Mouse (Mus musculus) midbrain, embryonic 10.5 days (tissue): ENCODE results near the gene Trip4. TPM values are rescaled to one million over a fixed set of nuclear protein-coding genes. Genes with fewer than 3 reads are reported as not detected.

ENCODE experiments used
- DNase-seq: peaks from one replicate; pipeline ENCODE4 v3.0.0-alpha.2; 2017; ENCODE audit warnings: low spot score
- H3K27ac ChIP-seq: fragments of 300-500 bp; sonication (generic); replicated peaks from 2 replicates; pipeline ENCODE4 v1.5.1; 2016; ENCODE audit warnings: mild to moderate bottlenecking
- H3K27me3 ChIP-seq: fragments of 300-500 bp; sonication (generic); 2 replicates; pipeline ENCODE4 v1.6.1; 2016; ENCODE audit warnings: low read depth, mild to moderate bottlenecking; ENCODE audit not compliant: poor library complexity, severe bottlenecking
- H3K36me3 ChIP-seq: fragments of 300-500 bp; sonication (generic); 2 replicates; pipeline ENCODE4 v1.6.1; 2016; ENCODE audit warnings: mild to moderate bottlenecking, moderate library complexity
- H3K4me1 ChIP-seq: fragments of 300-500 bp; sonication (generic); 2 replicates; pipeline ENCODE4 v1.6.1; 2016
- H3K4me3 ChIP-seq: fragments of 300-500 bp; sonication (generic); 2 replicates; pipeline ENCODE4 v1.5.1; 2016; ENCODE audit warnings: mild to moderate bottlenecking, moderate library complexity
- H3K9me3 ChIP-seq: fragments of 300-500 bp; sonication (generic); replicated peaks from 2 replicates; pipeline ENCODE4 v1.6.1; 2016; ENCODE audit warnings: mild to moderate bottlenecking
- WGBS: fragments of 180-500 bp; shearing (Covaris S2); methylation state at CpG from one replicate; pipeline ENCODE4 v1.1.7; 2016; 5-methylcytosine and 5-hydroxymethylcytosine counted together
- polyA plus RNA-seq: library from polyadenylated mRNA; unstranded; fragments of >200 nt; fragmentation: Nextera tagmentation; extraction: Ambion mirVana; gene quantifications from 2 replicates; pipeline ENCODE4 v1.2.1, GENCODE M21; 2016

Trip4 gene
- polyA plus RNA-seq, 1 experiment from 2014 or later = 32.2 TPM

GRCm38 (mm10) chr9:65890143-65890628 lies 18.4 kb downstream of the Trip4 start, which contains the start of gene Pclaf:
Pclaf (plus strand) TSS chr9:65890237.
- H3K4me3 ChIP-seq = peak within 1 kb of the TSS; percentile 83
- H3K27me3 ChIP-seq = no peaks in the 10 kb centered on the region
- peak within 1 kb of the TSS; percentile 93 for H3K27ac ChIP-seq
- WGBS = under 1% methylated on average over 21 of the region's 21 CpGs
- H3K36me3 ChIP-seq = peaks cover 36% of the 10 kb centered on the region
- peaks cover 31% of the 10 kb centered on the region for H3K4me1 ChIP-seq
- H3K9me3 ChIP-seq = 0 out of 2 replicates have a peak, but pooled peaks cover 3% of the 10 kb centered on the region
- peak; percentile 88 for DNase-seq

DNA sequence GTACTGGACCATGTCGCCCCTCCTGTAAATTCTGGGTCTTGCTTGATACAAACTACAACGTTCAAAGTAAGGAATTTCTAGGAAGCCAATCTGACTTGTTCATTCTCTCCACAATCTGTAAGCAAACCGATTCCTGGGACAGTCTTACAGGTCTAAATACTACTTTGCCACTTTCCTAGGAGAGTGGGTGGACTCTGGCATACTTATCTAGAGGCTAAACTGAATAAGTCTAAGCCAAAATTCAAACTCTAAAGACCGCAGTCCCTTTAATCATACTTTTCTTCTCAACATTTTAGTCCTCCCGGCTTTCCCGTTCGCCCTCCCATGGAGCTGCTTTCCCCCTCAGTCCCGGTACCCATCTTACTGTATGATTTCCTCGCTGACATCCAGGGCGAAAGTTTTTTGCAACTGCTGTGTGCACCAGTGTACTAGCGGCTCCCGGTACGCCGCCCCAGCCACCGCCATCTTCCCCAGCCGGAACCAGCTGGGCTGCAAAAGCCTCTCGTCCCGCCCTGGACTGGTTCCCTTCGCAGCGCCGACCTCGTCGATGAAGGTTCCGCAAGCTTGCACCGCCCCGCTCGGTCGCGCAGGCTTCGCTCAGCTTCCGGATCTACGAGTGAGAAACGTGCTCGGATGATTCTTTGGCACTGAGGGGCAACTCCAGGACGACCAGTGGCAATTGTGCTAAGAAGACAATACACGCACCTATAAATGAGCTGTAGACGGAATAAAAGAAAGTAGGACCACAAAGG lies 23.9 kb downstream of the Trip4 start:
- Histone ChIP-seq H3K27ac (peak overlapping the region; percentile 84), H3K36me3 (peaks cover 7% of the 10 kb centered on the region), H3K4me3 (peak overlapping the region; percentile 71), H3K4me1 (peaks cover 17% of the 10 kb centered on the region), H3K9me3 (no peaks in the 10 kb centered on the region), H3K27me3 (no peaks in the 10 kb centered on the region)
- under 1% methylated on average over 37 of the region's 37 CpGs for WGBS
- DNase-seq = peak; percentile 90

DNA sequence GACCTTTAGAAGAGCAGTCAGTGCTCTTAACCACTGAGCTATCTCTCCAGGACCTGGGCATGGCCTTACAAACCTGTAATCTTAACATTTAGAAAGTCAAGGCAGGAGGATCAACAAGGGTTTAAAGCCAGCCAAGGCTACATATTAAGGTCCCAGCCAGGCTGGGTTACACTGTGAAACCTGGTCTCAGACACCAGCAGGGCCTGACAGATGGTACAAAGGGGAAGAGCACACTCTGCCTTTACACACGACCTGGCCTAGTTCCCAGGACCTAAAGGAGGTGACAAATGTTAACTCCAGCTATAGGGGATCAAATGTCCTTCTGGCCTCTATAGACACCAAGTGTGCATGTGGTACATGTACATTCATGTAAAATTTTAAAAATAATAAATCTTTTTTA lies 48.9 kb downstream of the Trip4 start:
- DNase-seq = no peak
- Histone ChIP-seq H3K4me3 (no peak overlapping the region), H3K36me3 (peaks cover 80% of the 10 kb centered on the region), H3K4me1 (no peaks in the 10 kb centered on the region), H3K9me3 (no peaks in the 10 kb centered on the region), H3K27ac (no peak overlapping the region), H3K27me3 (no peaks in the 10 kb centered on the region)
- WGBS = 62% methylated on average over 1 of the region's 1 CpGs

GRCm38 (mm10) chr9:65850203-65850602 lies 58.4 kb downstream of the Trip4 start:
- Histone ChIP-seq H3K27me3 (no peaks in the 10 kb centered on the region), H3K36me3 (peaks cover 26% of the 10 kb centered on the region), H3K27ac (no peak overlapping the region), H3K4me1 (peaks cover 11% of the 10 kb centered on the region), H3K9me3 (no peaks in the 10 kb centered on the region), H3K4me3 (no peak overlapping the region)
- no peak for DNase-seq
- WGBS = 24% methylated on average over 1 of the region's 1 CpGs

DNA sequence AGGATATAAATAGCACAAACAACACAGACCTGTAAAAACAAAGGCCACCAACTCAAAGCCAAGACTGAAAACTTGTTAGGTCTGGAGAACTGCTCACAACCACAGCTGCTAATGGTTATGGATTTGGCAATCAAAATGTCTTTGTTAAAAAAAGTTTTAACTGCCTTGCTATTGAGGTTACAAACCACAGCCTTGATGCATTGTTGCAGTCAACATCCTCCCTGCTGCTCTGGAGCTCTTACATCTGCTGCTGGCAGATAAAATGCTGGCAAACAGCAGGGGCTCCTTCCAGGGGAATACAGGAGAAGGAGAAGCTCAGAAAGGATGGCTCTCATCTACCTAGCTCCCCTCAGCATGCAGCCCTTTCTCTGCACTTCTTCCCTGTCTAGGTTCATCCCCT lies 60.4 kb downstream of the Trip4 start:
- Histone ChIP-seq H3K4me3 (no peak overlapping the region), H3K9me3 (no peaks in the 10 kb centered on the region), H3K27me3 (no peaks in the 10 kb centered on the region), H3K4me1 (peaks cover 23% of the 10 kb centered on the region), H3K27ac (no peak overlapping the region), H3K36me3 (peaks cover 16% of the 10 kb centered on the region)
- DNase-seq = no peak

- Histone ChIP-seq H3K9me3 (no peaks in the 10 kb centered on the region), H3K4me1 (peaks cover 23% of the 10 kb centered on the region), H3K27me3 (no peaks in the 10 kb centered on the region), H3K36me3 (peaks cover 12% of the 10 kb centered on the region), H3K27ac (0 out of 2 replicates have a peak overlapping the region, but pooled peaks have one; percentile 42), H3K4me3 (no peak overlapping the region)
- DNase-seq = no peak
- 75% methylated on average over 7 of the region's 7 CpGs for WGBS
Observed at GRCm38 (mm10) chr9:65844421-65845165, 64.0 kb downstream of the Trip4 start.

GRCm38 (mm10) chr9:65839841-65840240 lies 68.8 kb downstream of the Trip4 start:
- Histone ChIP-seq H3K4me3 (no peak overlapping the region), H3K27me3 (no peaks in the 10 kb centered on the region), H3K27ac (no peak overlapping the region), H3K36me3 (peaks cover 31% of the 10 kb centered on the region), H3K4me1 (peaks cover 11% of the 10 kb centered on the region), H3K9me3 (no peaks in the 10 kb centered on the region)
- 97% methylated on average over 1 of the region's 1 CpGs for WGBS
- no peak for DNase-seq

- H3K4me3 ChIP-seq = no peak overlapping the region
- no peak for DNase-seq
- H3K27ac ChIP-seq = no peak overlapping the region
- H3K36me3 ChIP-seq = peaks cover 32% of the 10 kb centered on the region
- no peaks in the 10 kb centered on the region for H3K9me3 ChIP-seq
- no peaks in the 10 kb centered on the region for H3K27me3 ChIP-seq
- peaks cover 27% of the 10 kb centered on the region for H3K4me1 ChIP-seq
Observed at GRCm38 (mm10) chr9:65836916-65837315, 71.7 kb downstream of the Trip4 start.

- WGBS = 86% methylated on average over 10 of the region's 10 CpGs
- H3K36me3 ChIP-seq = peaks cover 23% of the 10 kb centered on the region
- H3K4me1 ChIP-seq = peaks cover 48% of the 10 kb centered on the region
- no peaks in the 10 kb centered on the region for H3K27me3 ChIP-seq
- DNase-seq = no peak
- H3K27ac ChIP-seq = 0 out of 2 replicates have a peak overlapping the region, but pooled peaks have one; percentile 23
- H3K9me3 ChIP-seq = no peaks in the 10 kb centered on the region
- H3K4me3 ChIP-seq = no peak overlapping the region
Observed at GRCm38 (mm10) chr9:65834628-65835354, 73.8 kb downstream of the Trip4 start.

DNA sequence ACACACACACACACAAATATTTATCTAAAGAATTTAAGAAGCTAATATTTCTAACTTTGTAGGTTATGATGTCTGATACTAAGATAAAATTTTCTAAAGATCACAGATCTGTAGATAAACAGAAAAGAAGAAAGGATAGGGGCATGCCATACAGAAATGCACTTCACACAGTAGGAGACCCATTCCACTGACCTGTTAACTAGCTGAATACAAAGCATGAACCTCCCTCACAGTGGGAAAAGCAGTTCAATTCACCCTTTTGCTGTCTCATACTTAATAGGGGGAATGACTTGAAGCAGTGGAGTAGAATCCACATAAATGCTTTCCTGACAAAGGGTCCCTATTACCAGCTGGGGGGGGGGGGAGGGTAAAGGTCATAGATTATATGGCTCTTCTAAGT lies 75.0 kb downstream of the Trip4 start:
- Histone ChIP-seq H3K4me3 (no peak overlapping the region), H3K4me1 (peaks cover 53% of the 10 kb centered on the region), H3K36me3 (peaks cover 21% of the 10 kb centered on the region), H3K9me3 (no peaks in the 10 kb centered on the region), H3K27me3 (0 out of 2 replicates have a peak, but pooled peaks cover 1% of the 10 kb centered on the region), H3K27ac (peak overlapping the region; percentile 77; the same call in 1 of the 2 replicates)
- DNase-seq = no peak

DNA sequence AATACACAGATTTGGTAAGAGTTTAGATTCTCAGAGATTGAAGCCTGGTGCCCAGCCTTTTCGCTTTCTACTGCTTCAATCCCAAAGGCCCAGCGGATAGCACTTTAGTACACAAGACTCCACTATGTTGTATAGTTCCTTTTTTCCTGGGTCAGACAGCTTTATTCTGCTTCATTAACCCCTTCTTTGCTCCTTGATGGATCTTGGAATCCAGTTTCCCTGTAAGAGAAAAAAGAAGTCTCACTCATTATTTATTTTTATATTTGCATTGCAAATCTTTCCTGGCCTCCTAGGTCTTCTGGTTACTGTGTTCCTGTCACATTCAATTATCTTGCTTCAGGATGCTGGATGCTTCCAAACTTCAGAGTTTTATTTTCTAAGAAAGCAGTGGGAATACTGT lies 75.4 kb downstream of the Trip4 start:
- peaks cover 57% of the 10 kb centered on the region for H3K4me1 ChIP-seq
- H3K27ac ChIP-seq = peak overlapping the region; percentile 77
- no peak for DNase-seq

DNA sequence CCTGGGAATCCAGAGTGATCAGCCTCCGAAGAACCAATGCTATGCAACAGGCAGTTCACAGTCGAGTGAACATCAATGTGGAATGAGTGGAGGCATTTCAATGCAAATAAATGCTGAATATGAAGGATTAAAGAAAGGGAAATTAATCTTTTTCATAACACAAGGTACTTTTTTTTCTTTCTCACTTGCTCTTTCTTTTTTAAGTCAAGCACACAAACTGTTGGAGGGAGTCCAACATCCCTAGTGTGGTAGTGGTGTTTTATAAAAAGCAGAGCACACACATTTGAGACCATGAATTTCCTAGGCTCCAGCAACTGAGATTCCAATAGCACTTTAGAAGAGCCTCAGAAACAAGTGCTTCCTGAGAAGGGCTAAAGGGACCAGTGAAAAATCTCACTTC lies 76.6 kb downstream of the Trip4 start:
- WGBS = 27% methylated on average over 2 of the region's 2 CpGs
- H3K4me3 ChIP-seq = no peak overlapping the region
- peak overlapping the region; percentile 77 for H3K27ac ChIP-seq
- DNase-seq = no peak
- H3K4me1 ChIP-seq = peaks cover 63% of the 10 kb centered on the region
- H3K9me3 ChIP-seq = no peaks in the 10 kb centered on the region
- H3K27me3 ChIP-seq = 0 out of 2 replicates have a peak, but pooled peaks cover 8% of the 10 kb centered on the region
- H3K36me3 ChIP-seq = peaks cover 7% of the 10 kb centered on the region

More for the DNA sequence above, 75.4 kb downstream of the Trip4 start:
- H3K9me3 ChIP-seq = no peaks in the 10 kb centered on the region
- H3K27me3 ChIP-seq = 0 out of 2 replicates have a peak, but pooled peaks cover 6% of the 10 kb centered on the region
- H3K4me3 ChIP-seq = no peak overlapping the region
- WGBS = 25% methylated on average over 2 of the region's 2 CpGs
- peaks cover 17% of the 10 kb centered on the region for H3K36me3 ChIP-seq
